Mouse (Mus musculus) limb, embryonic 10.5 days (tissue): ENCODE measurements around the gene Pcnx. TPM values are rescaled to one million over a fixed set of nuclear protein-coding genes. Genes with fewer than 3 reads are reported as not detected.

Experiments
- DNase-seq: peaks from one replicate; pipeline ENCODE4 v3.0.0-alpha.2; 2017; ENCODE audit warnings: low spot score
- H3K27ac ChIP-seq: fragments of 300-500 bp; sonication (generic); 2 replicates; pipeline ENCODE4 v1.5.1; 2016; ENCODE audit warnings: mild to moderate bottlenecking
- H3K27me3 ChIP-seq: fragments of 300-500 bp; sonication (generic); 2 replicates; pipeline ENCODE4 v1.6.1; 2016; ENCODE audit warnings: low read depth, mild to moderate bottlenecking; ENCODE audit not compliant: poor library complexity, severe bottlenecking
- H3K36me3 ChIP-seq: fragments of 300-500 bp; sonication (generic); 2 replicates; pipeline ENCODE4 v1.6.1; 2016; ENCODE audit warnings: mild to moderate bottlenecking, moderate library complexity
- H3K4me1 ChIP-seq: fragments of 300-500 bp; sonication (generic); 2 replicates; pipeline ENCODE4 v1.6.1; 2016
- H3K4me3 ChIP-seq: fragments of 300-500 bp; sonication (generic); 2 replicates; pipeline ENCODE4 v1.5.1; 2016; ENCODE audit warnings: mild to moderate bottlenecking, moderate library complexity
- H3K9me3 ChIP-seq: fragments of 300-500 bp; sonication (generic); replicated peaks from 2 replicates; pipeline ENCODE4 v1.6.1; 2016; ENCODE audit warnings: mild to moderate bottlenecking
- WGBS: fragments of 180-500 bp; shearing (Covaris S2); methylation state at CpG from one replicate; pipeline ENCODE4 v1.1.7; 2016; 5-methylcytosine and 5-hydroxymethylcytosine counted together
- polyA plus RNA-seq: library from polyadenylated mRNA; unstranded; fragments of >200 nt; fragmentation: Nextera tagmentation; extraction: Ambion mirVana; gene quantifications from 2 replicates; pipeline ENCODE4 v1.2.1, GENCODE M21; 2016

Gene Pcnx
- polyA plus RNA-seq, 1 experiment from 2014 or later: 8.3 TPM

DNA sequence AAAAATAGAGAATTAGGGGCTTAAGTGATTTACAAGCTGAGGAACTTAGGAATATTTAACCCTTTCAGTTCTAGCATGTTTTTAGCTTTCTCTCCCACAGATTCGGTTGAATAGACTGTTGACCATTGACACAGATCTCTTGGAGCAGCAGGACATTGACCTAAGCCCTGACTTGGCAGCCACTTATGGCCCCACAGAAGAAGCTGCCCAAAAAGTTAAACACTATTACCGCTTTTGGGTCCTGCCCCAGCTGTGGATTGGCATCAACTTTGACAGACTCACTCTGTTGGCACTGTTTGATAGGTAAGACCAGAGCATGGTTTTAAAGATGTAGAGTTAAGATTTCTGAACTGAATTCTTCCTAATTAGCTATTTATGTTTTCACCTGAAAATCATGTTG, 90.2 kb downstream of the Pcnx start:
- no peak for DNase-seq
- peaks cover 27% of the 10 kb centered on the region for H3K36me3 ChIP-seq
- H3K27me3 ChIP-seq: no peaks in the 10 kb centered on the region
- no peak overlapping the region for H3K27ac ChIP-seq
- H3K9me3 ChIP-seq: no peaks in the 10 kb centered on the region
- H3K4me3 ChIP-seq: no peak overlapping the region
- WGBS: 99% methylated on average over 2 of the region's 2 CpGs
- H3K4me1 ChIP-seq: no peaks in the 10 kb centered on the region

DNA sequence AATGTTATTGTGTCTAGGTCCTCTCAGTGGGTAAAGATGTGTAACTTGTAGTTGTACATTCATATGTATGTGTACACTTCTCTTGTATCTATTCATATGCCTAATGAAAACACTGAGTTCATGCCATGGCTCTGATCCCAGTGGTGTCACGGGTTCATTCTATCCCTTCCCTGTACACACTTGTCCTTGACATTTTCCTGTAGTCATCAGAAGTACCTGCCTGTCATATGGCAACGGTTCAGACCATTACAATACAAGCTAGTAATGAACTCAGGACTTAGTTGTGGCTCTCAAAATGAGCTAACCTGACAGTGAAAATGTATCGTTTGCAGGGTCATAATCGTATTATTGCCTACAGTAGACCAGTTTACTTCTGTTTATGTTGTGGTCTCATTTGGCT, 98.5 kb downstream of the Pcnx start:
- Histone ChIP-seq H3K27ac (no peak overlapping the region), H3K9me3 (no peaks in the 10 kb centered on the region), H3K36me3 (0 out of 2 replicates have a peak, but pooled peaks cover 6% of the 10 kb centered on the region), H3K4me3 (no peak overlapping the region), H3K27me3 (no peaks in the 10 kb centered on the region), H3K4me1 (no peaks in the 10 kb centered on the region)
- 91% methylated on average over 4 of the region's 4 CpGs for WGBS
- no peak for DNase-seq

DNA sequence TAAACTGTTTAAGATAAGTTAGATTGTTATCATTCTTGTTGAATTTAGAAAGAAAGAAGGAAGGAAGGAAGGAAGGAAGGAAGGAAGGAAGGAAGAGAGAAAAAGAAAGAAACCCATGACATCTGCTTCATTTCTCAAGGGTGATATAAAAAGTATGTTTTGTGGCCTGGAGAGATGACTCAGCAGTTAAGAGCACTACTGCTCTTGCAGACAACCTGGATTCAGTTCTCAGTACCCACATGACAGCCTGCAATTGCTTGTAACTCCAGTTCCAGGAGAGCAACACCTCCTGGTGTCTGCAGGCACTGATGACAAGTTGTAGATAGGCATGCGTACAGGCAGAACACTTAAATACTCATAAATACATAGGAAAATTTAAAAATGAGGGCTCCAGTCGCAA, 105.6 kb downstream of the Pcnx start:
- H3K9me3 ChIP-seq: no peaks in the 10 kb centered on the region
- DNase-seq: no peak
- H3K4me1 ChIP-seq: no peaks in the 10 kb centered on the region
- H3K4me3 ChIP-seq: no peak overlapping the region
- no peak overlapping the region for H3K27ac ChIP-seq
- H3K36me3 ChIP-seq: peaks cover 44% of the 10 kb centered on the region
- WGBS: 97% methylated on average over 2 of the region's 2 CpGs
- no peaks in the 10 kb centered on the region for H3K27me3 ChIP-seq

DNA sequence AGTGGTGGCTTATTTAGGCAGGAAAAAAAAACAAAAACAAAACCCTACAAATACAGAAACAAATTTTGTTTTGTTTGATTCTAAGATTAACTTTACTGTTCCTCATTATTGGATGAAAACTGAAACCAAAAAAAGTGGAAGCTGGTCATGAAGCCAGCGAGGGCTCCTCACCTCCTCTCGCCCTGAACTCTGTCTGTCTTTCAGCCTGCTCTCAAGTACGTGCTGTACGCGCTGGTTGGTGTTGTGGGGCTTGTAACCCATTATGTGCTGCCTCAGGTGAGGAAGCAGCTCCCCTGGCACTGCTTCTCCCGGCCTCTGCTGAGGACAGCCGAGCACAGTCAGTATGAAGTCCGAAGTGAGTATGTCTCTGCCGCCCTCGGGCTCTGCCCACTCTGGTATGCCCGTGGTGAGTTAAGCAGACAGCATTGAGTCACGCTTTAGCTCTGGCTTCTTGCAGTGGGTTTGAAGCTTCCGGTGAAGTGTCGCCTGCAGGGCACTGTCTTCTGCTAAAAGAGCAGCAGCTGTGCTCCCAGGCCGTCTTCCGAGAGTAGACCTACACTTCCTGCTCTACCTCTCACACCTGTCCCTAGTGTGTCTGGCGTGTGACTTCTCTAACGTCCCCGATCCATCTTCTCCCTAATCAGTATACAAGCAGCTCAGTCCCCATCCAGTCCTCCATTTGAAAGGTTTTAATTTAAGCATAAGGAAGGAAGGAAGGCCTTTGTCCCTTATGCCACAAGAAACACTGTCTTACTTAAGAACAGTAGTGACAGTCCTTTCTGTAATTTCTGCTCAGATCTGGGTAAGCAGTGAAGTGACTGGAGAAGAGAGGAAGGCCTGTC, 111.4 kb downstream of the Pcnx start:
- H3K4me1 ChIP-seq: no peaks in the 10 kb centered on the region
- DNase-seq: no peak
- H3K4me3 ChIP-seq: no peak overlapping the region
- H3K36me3 ChIP-seq: peaks cover 69% of the 10 kb centered on the region
- no peak overlapping the region for H3K27ac ChIP-seq
- no peaks in the 10 kb centered on the region for H3K9me3 ChIP-seq
- WGBS: 94% methylated on average over 19 of the region's 19 CpGs
- no peaks in the 10 kb centered on the region for H3K27me3 ChIP-seq

DNA sequence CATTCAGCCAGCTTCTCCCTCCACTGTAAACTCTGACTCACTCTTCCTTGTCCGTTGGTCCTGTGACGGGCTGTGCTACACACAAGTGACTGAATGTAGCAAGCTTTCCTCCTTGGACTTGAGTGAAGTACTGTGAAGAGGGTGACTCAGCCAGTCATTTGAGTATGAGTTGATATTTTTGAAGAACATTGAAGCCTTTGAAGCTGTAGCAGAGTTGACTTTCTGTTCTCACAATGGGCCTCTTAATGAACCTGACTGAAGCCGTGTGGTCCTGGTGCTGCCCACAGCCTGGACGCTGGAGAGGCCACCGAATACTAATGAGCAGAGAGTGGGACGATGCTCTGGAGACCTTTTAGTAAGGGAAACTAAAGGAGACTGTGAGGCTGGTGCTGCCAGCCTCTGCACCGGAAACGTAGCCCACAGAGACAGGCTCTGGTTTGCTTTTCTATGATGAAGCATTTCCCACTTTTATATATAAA, 112.1 kb downstream of the Pcnx start:
- 91% methylated on average over 8 of the region's 8 CpGs for WGBS
- no peaks in the 10 kb centered on the region for H3K9me3 ChIP-seq
- H3K27me3 ChIP-seq: no peaks in the 10 kb centered on the region
- no peak overlapping the region for H3K4me3 ChIP-seq
- DNase-seq: no peak
- no peak overlapping the region for H3K27ac ChIP-seq
- peaks cover 74% of the 10 kb centered on the region for H3K36me3 ChIP-seq
- no peaks in the 10 kb centered on the region for H3K4me1 ChIP-seq

DNA sequence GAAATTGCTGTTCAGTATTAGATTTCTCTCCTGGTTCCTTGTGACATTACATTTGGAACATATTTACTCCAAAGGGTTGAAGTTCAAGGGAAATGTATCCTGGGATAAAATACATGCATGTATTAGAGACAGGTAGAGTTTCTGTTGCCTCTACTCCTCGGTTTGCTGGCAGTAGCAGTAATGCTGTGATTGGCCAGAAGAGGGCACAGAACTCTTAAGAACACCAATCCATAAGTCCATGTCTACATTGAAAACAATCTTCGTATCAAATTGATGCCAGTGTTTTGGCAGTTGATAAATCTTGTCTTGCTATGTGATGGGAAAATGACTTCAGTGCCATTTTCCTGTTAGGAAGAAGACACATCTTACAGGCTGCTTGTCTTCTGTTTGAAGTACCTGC, 115.0 kb downstream of the Pcnx start:
- 82% methylated on average over 2 of the region's 2 CpGs for WGBS
- DNase-seq: no peak
- no peak overlapping the region for H3K4me3 ChIP-seq
- H3K36me3 ChIP-seq: peaks cover 67% of the 10 kb centered on the region
- no peaks in the 10 kb centered on the region for H3K27me3 ChIP-seq
- no peaks in the 10 kb centered on the region for H3K9me3 ChIP-seq
- no peaks in the 10 kb centered on the region for H3K4me1 ChIP-seq
- H3K27ac ChIP-seq: no peak overlapping the region

DNA sequence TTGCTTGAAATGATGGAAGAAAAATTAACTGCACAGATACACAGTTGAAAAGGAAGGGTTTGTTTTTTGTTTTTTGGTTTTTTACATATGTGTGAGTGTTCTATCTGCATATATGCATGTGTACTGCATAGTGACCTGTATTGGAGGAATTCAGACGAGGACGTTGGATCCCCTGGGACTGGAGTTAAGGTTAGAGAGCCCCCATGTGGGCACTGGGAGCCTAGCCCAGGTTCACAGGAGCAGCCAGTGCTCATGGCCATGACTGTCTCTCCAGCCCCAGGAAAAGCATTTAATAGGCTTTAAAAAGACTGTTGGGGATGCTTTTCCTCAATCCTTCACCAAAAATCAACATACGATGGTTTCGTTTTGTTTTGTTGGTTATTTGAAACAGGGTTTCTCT, 117.5 kb downstream of the Pcnx start:
- DNase-seq: no peak
- Histone ChIP-seq H3K9me3 (no peaks in the 10 kb centered on the region), H3K4me3 (no peak overlapping the region), H3K27ac (no peak overlapping the region), H3K36me3 (peaks cover 77% of the 10 kb centered on the region), H3K27me3 (no peaks in the 10 kb centered on the region), H3K4me1 (no peaks in the 10 kb centered on the region)
- 84% methylated on average over 4 of the region's 4 CpGs for WGBS

DNA sequence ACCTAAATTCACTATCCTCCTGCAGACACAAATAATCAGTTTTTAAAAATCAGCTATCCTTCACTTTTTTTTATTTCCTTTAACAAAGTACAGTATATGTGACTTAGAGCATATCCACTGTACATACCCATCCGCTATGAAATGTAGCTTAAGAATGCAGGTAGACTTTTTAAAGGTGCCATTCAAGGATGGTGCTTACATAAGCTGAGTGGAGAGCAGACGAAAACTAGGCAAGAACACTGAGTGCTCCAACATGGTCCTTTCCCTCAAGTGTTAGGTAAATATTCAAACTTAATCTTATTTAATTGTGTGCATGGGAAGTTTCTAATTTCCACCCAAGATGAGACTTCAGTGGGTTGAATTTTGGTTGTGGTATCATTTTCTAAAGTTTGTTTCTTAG, 119.5 kb downstream of the Pcnx start:
- no peak for DNase-seq
- no peak overlapping the region for H3K4me3 ChIP-seq
- H3K27me3 ChIP-seq: no peaks in the 10 kb centered on the region
- H3K36me3 ChIP-seq: peaks cover 77% of the 10 kb centered on the region
- no peaks in the 10 kb centered on the region for H3K9me3 ChIP-seq
- 94% methylated on average over 2 of the region's 2 CpGs for WGBS
- no peaks in the 10 kb centered on the region for H3K4me1 ChIP-seq
- no peak overlapping the region for H3K27ac ChIP-seq

DNA sequence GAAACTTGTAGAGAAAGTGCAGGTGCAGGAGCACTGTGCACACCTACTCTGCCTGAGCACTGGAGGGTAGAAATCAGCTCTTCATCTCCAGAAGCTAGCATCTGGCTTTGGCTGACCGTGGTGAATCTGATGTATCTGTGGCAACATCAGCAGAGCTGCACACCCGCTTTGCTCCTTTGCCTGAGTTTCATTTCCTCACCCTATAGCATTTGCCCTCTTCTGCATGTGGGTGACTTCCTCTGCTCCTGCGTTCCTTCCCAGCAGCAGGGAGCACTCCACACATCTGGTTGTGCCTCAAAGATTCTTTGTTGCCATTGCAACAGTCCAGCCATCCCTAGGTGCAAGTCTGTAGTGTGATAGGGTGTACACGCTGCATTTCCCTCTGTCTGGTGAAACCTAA, 132.3 kb downstream of the Pcnx start:
- Histone ChIP-seq H3K27ac (no peak overlapping the region), H3K4me1 (no peaks in the 10 kb centered on the region), H3K27me3 (no peaks in the 10 kb centered on the region), H3K4me3 (no peak overlapping the region), H3K36me3 (peaks cover 79% of the 10 kb centered on the region), H3K9me3 (no peaks in the 10 kb centered on the region)
- no peak for DNase-seq
- WGBS: 90% methylated on average over 4 of the region's 4 CpGs

DNA sequence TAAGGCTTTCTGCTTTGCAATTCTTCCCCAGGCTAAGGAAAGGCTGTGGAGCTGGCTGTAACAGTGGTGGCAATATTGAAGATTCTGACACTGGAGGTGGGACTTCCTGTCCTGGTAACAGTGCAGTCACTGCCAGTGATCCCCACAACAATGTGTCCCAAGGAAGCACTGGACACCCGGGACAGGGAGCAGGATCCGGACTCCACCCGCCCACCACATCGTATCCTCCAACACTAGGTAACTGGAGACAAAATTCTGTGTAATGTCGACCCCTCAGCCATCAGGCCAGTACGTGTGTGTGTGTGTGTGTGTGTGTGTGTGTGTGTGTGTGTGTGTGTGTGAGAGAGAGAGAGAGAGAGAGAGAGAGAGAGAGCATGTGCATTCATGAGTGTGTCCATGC, 133.2 kb downstream of the Pcnx start:
- Histone ChIP-seq H3K9me3 (no peaks in the 10 kb centered on the region), H3K4me1 (no peaks in the 10 kb centered on the region), H3K27ac (no peak overlapping the region), H3K27me3 (no peaks in the 10 kb centered on the region), H3K36me3 (peaks cover 72% of the 10 kb centered on the region), H3K4me3 (no peak overlapping the region)
- DNase-seq: no peak
- WGBS: 85% methylated on average over 6 of the region's 6 CpGs

DNA sequence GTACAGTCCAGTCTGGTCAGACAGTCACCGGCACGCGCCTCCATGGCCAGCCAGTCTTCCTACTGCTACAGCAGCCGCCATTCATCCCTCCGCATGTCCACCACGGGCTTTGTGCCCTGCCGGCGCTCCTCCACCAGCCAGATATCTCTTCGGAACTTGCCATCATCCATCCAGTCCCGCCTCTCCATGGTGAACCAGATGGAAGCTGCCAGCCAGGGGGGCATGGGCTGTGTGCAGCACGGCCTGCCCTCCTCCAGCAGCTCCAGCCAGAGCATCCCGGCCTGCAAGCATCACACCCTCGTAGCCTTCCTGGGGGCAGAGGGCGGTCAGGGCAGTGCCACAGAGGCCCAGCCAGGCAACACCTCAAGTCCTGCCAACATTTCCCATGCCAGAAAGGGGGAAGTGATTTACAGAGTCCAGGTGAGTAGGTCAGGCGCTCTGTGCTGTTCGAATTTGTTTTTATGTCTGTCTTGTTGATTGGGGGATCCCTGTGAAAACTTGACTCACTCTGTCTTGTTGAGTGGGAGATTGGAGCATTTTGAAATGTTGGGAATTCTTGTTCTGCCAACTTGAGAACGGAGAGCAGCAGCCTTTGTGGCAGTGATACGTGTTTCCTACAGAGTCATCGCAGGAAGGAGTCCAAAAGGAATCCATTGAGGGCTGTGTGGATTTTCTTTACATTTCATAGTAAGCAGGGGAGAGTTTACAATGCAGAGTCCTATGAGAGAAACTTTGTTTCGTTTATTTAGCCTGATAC, 135.3 kb downstream of the Pcnx start:
- Histone ChIP-seq H3K27ac (no peak overlapping the region), H3K4me3 (no peak overlapping the region), H3K36me3 (peaks cover 63% of the 10 kb centered on the region), H3K4me1 (no peaks in the 10 kb centered on the region), H3K27me3 (no peaks in the 10 kb centered on the region), H3K9me3 (no peaks in the 10 kb centered on the region)
- 91% methylated on average over 20 of the region's 20 CpGs for WGBS
- DNase-seq: no peak

DNA sequence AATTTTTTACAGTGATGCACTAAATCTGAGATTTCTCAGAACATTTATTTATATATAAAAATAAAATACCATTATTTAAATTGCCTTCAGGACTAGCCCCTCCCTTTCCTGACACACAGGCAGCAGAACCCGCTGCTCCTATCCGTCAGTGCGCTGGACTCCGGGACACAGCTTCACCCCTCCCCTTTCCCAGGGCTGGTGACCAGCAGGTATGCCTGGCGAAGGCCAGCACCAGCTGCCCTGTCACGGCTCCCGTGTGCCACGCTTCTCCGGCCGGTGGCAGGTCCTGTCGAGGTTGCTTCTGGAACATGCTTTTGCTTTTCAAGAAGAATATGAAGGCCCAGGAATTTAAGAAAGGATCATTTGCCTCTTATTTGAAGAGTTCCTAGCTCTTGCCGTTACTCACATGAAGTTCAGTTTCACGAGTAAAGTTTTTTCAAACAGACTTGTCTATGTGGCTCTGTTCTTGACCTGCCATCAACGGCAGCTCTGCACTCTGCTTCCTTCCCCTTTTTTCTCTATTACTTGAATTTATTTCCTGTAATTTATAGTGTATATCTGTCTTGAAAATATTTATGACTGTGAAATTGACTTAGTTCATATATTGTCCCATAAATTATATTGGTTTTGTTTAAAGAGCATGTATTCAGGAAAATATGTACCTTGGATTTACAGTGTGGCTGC, 137.0 kb downstream of the Pcnx start:
- H3K4me3 ChIP-seq: no peak overlapping the region
- H3K9me3 ChIP-seq: no peaks in the 10 kb centered on the region
- WGBS: 87% methylated on average over 14 of the region's 14 CpGs
- no peaks in the 10 kb centered on the region for H3K4me1 ChIP-seq
- peaks cover 45% of the 10 kb centered on the region for H3K36me3 ChIP-seq
- DNase-seq: no peak
- H3K27ac ChIP-seq: no peak overlapping the region
- no peaks in the 10 kb centered on the region for H3K27me3 ChIP-seq

DNA sequence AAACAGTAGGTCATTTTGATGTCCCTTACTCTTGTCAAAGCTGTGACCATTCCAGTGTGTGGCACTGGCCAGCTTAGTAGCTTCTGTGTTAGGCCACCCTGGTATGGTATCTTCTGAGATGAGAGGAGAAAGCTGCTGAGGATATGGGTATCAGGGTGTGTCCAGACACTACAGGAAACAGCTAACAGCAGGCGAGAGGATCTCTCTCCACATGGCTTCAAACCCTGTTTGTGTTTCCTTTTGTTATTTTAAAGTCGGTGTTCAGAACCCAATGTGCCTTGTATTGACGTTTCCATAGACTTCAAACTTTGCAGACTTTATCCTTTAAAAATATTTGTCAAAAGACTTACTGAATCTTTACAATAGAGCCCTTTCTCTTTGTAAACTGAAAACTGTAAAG, 137.7 kb downstream of the Pcnx start:
- H3K36me3 ChIP-seq: peaks cover 38% of the 10 kb centered on the region
- no peak for DNase-seq
- H3K9me3 ChIP-seq: no peaks in the 10 kb centered on the region
- H3K27me3 ChIP-seq: no peaks in the 10 kb centered on the region
- H3K27ac ChIP-seq: no peak overlapping the region
- no peaks in the 10 kb centered on the region for H3K4me1 ChIP-seq
- 72% methylated on average over 3 of the region's 3 CpGs for WGBS
- no peak overlapping the region for H3K4me3 ChIP-seq
